Mouse (Mus musculus): ENCODE measurements around the gene F11.

- TF ChIP-seq CTCF (IDR thresholded peaks at IDR 0.05; ENCODE audit: low read depth, low read length): no peak
- no peak for TF ChIP-seq POLR2A (IDR thresholded peaks at IDR 0.05; ENCODE audit: insufficient read depth, low read length)
- no peak for TF ChIP-seq EP300 (IDR thresholded peaks at IDR 0.05; ENCODE audit: insufficient read depth, low read depth, low read length)
These were observed 3.1 kb upstream of the F11 start for GRCm38 (mm10) chr8:45264918-45265317.
